9 mouse cellular contexts compared by ENCODE assay signal in genomic region chr1:152560477-152560876, GRCm38 (mm10).
A peak's percentile ranks its signal among the peaks of the same experiment; 100 is the strongest.
DNase-seq lines count a peak whose midpoint lies in the region; ATAC-seq lines count a peak whose summit lies in the region.
"Had no signal": no experiment of that assay in that cellular context is flagged by ENCODE, and none has a peak within 500 bp of the region (broad histone marks: within the 10 kb centered on the region; RNA-seq: fewer than 3 reads in every experiment).

No protein-coding gene starts in this region.

- intact Hi-C loops in heart, postnatal 25 days (cut with DNase I), result no loop called here
- intact Hi-C loops in left cerebral cortex, postnatal 14 days (cut with DNase I), result no loop called here

- H3K4me1 ChIP-seq in heart, embryonic 13.5 days, result peaks cover 81% of the 10 kb centered on the region

- H3K27ac ChIP-seq in heart, embryonic 13.5 days (replicated peaks), result peak overlapping the region; percentile 34

- no peak overlapping the region for H3K4me3 ChIP-seq in heart, embryonic 13.5 days

- H3K27me3 ChIP-seq in heart, embryonic 13.5 days (replicated peaks), result no peaks in the 10 kb centered on the region

- H3K9me3 ChIP-seq in heart, embryonic 13.5 days, result no peaks in the 10 kb centered on the region

- 61% methylated on average over 5 of the region's 5 CpGs for WGBS in heart, embryonic 13.5 days

- H3K9ac ChIP-seq in heart, embryonic 13.5 days, result peak overlapping the region; percentile 15; the same call in 1 of the 2 replicates

- DNase-seq in heart, postnatal 25 days (ENCODE audit: low spot score), result no peak
- peak; percentile 23 for DNase-seq in cerebellum, adult 9-10 months
- DNase-seq in heart, postnatal 4 days, result peak; percentile 54
- DNase-seq in left cerebral cortex, postnatal 14 days (ENCODE audit: low spot score in 2 of 2), result peak; percentile 59 to 66
- peak; percentile 81 for DNase-seq in testis, postnatal 10 days (ENCODE audit: low spot score)
- no peak for DNase-seq in spleen, postnatal 4 days (ENCODE audit: low spot score in 2 of 2)

- ATAC-seq in heart, embryonic 13.5 days (ENCODE audit: extremely low read depth, insufficient number of reproducible peaks, low FRiP score, low TSS enrichment), result no peak
- ATAC-seq in CD4-positive, CD25-positive, alpha-beta regulatory T cell, adult 4 months, result no peak

- H3K36me3 ChIP-seq in heart, embryonic 13.5 days, result peaks cover 23% of the 10 kb centered on the region
- H3K36me3 ChIP-seq: G1E had no signal

- H3K4me2 ChIP-seq in heart, embryonic 13.5 days, result no peak overlapping the region

Comparison
In these comparisons a context has a peak if more than half of its experiments do, and no peak if none do; other contexts are left out.
1. DNase-seq: peak in cerebellum, adult 9-10 months (single experiment), heart, postnatal 4 days (single experiment), left cerebral cortex, postnatal 14 days (2 of 2) and testis, postnatal 10 days (single experiment); none in heart, postnatal 25 days (single experiment) and spleen, postnatal 4 days (0 of 2).